8 mouse cellular contexts compared by ENCODE assay signal in genomic region chr2:34531801-34532298, GRCm38 (mm10).
DNase-seq lines count a peak whose midpoint lies in the region; ATAC-seq and TF ChIP-seq lines count a peak whose summit lies in the region.

No protein-coding gene starts in this region.

- H3K4me3 ChIP-seq in midbrain, postnatal 0 days (ENCODE audit: low read depth, low read length): no peak overlapping the region

- no peak overlapping the region for H3K9ac ChIP-seq in midbrain, postnatal 0 days (replicated peaks; ENCODE audit: low read length, poor library complexity, severe bottlenecking)

- peaks cover 2% of the 10 kb centered on the region for H3K4me1 ChIP-seq in midbrain, postnatal 0 days (ENCODE audit: insufficient read depth, low read length)

- no peak overlapping the region for H3K4me2 ChIP-seq in midbrain, postnatal 0 days (ENCODE audit: low read depth, low read length, poor library complexity, severe bottlenecking)

- 44% methylated on average over 3 of the region's 3 CpGs for WGBS in midbrain, postnatal 0 days

- no peak overlapping the region for H3K27ac ChIP-seq in midbrain, postnatal 0 days (ENCODE audit: low read depth, low read length)

- no peaks in the 10 kb centered on the region for H3K9me3 ChIP-seq in midbrain, postnatal 0 days (ENCODE audit: low read length)

- H3K36me3 ChIP-seq in midbrain, postnatal 0 days (ENCODE audit: insufficient read depth, low read length): no peaks in the 10 kb centered on the region

- no peak for TF ChIP-seq CTCF in midbrain, postnatal 0 days (IDR thresholded peaks at IDR 0.05)

- ATAC-seq in frontal cortex, adult (ENCODE audit: low TSS enrichment): peak; percentile 85
- ATAC-seq in midbrain, postnatal 0 days (ENCODE audit: low FRiP score): no peak

- DNase-seq in frontal cortex, postnatal 25 days (ENCODE audit: low spot score in 2 of 2): no peak
- peak; percentile 68 for DNase-seq in adipocyte (ENCODE audit: low spot score)
- peak; percentile 38 to 51 for DNase-seq in frontal cortex, postnatal 14 days (ENCODE audit: low spot score in 2 of 2)
- peak; percentile 53 for DNase-seq in layer of hippocampus, adult 9-10 months (ENCODE audit: low spot score)
- peak; percentile 83 to 87 for DNase-seq in right cerebral cortex, postnatal 10 days (ENCODE audit: low spot score in 2 of 2)
- DNase-seq in midbrain, postnatal 0 days (ENCODE audit: low spot score): no peak
- DNase-seq in thymus, postnatal 0 days (ENCODE audit: low spot score): no peak

- no peaks in the 10 kb centered on the region for H3K27me3 ChIP-seq in midbrain, postnatal 0 days (ENCODE audit: insufficient read depth, low read length)

Comparison
In these comparisons a context has a peak if more than half of its experiments do, and no peak if none do; other contexts are left out.
1. DNase-seq: peak in adipocyte (single experiment), frontal cortex, postnatal 14 days (2 of 2), layer of hippocampus, adult 9-10 months (single experiment) and right cerebral cortex, postnatal 10 days (2 of 2); none in frontal cortex, postnatal 25 days (0 of 2), midbrain, postnatal 0 days (single experiment) and thymus, postnatal 0 days (single experiment).